Mouse (Mus musculus): ENCODE measurements around the gene Ypel5. TPM values are rescaled to one million over a fixed set of nuclear protein-coding genes. Genes with fewer than 3 reads are reported as not detected.

Gene Ypel5
- polyA plus RNA-seq, 1 experiment from 2014 or later, result 96.8 TPM

- Histone ChIP-seq H3K9ac (ENCODE audit: low read depth, low read length) (no peak overlapping the region), H3K4me2 (replicated peaks; ENCODE audit: low read depth) (no peak overlapping the region), H3K36me3 (ENCODE audit: control insufficient read depth, insufficient read depth) (no peaks in the 10 kb centered on the region), H3K27ac (ENCODE audit: low read depth, low read length) (no peak overlapping the region), H3K9me3 (ENCODE audit: control insufficient read depth) (no peaks in the 10 kb centered on the region), H3K4me1 (replicated peaks; ENCODE audit: control insufficient read depth, insufficient read depth, low read length) (no peaks in the 10 kb centered on the region), H3K27me3 (replicated peaks; ENCODE audit: control insufficient read depth, insufficient read depth, low read length) (no peaks in the 10 kb centered on the region), H3K4me3 (ENCODE audit: low read depth, low read length) (no peak overlapping the region)
- TF ChIP-seq CTCF (IDR thresholded peaks at IDR 0.05; ENCODE audit: low read depth), result peak; percentile 78
- WGBS, result 15% methylated on average over 2 of the region's 2 CpGs
- no peak for ATAC-seq
Measured at GRCm38 (mm10) chr17:72797867-72798266, 38.4 kb upstream of the Ypel5 start.

DNA sequence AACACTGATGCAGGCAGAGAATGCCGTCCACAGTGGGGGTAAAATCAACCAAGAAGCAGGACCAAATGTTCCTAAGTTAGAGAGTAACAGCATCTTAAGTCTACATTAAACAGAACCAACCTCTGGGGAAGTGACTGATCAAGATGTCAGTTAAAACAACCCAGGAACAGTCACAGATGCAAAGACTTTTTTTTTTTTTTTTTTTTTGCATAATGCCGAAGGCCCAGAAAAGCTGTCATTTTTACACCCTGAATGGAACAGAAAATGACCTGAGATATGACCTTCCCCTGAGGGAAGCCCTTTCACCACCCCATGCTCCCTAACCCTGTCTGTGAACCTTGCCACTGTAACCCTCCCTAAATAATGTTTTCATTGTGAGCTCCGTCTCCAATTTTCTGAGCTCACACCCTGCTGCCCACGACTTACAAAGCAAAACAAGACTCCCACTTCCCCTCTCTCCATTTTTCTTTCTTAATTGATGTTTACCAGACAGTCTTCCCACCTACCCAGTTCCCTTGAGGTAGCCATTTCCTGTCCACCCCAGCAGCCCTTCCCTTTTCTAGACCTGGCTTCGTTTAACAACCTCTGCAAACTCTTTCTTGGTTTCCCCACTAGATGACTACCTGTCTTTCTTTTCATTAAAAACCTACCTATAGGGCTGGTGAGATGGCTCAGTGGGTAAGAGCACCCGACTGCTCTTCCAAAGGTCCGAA lies 26.2 kb upstream of the Ypel5 start:
- Histone ChIP-seq H3K9me3 (ENCODE audit: control insufficient read depth) (no peaks in the 10 kb centered on the region), H3K36me3 (ENCODE audit: control insufficient read depth, insufficient read depth) (no peaks in the 10 kb centered on the region), H3K27ac (ENCODE audit: low read depth, low read length) (no peak overlapping the region), H3K4me2 (replicated peaks; ENCODE audit: low read depth) (no peak overlapping the region), H3K27me3 (replicated peaks; ENCODE audit: control insufficient read depth, insufficient read depth, low read length) (no peaks in the 10 kb centered on the region), H3K4me3 (ENCODE audit: low read depth, low read length) (no peak overlapping the region), H3K4me1 (replicated peaks; ENCODE audit: control insufficient read depth, insufficient read depth, low read length) (no peaks in the 10 kb centered on the region), H3K9ac (ENCODE audit: low read depth, low read length) (no peak overlapping the region)
- ATAC-seq, result no peak
- WGBS, result 59% methylated on average over 7 of the region's 7 CpGs
- TF ChIP-seq CTCF (IDR thresholded peaks at IDR 0.05; ENCODE audit: low read depth), result no peak

GRCm38 (mm10) chr17:72813419-72814315 lies 22.6 kb upstream of the Ypel5 start:
- ATAC-seq, result no peak
- peak; percentile 93 for TF ChIP-seq CTCF (IDR thresholded peaks at IDR 0.05; ENCODE audit: low read depth)
- WGBS, result 22% methylated on average over 12 of the region's 12 CpGs

GRCm38 (mm10) chr17:72817574-72817973 lies 18.7 kb upstream of the Ypel5 start:
- Histone ChIP-seq H3K4me2 (replicated peaks; ENCODE audit: low read depth) (no peak overlapping the region), H3K4me3 (ENCODE audit: low read depth, low read length) (no peak overlapping the region), H3K27ac (ENCODE audit: low read depth, low read length) (no peak overlapping the region), H3K27me3 (replicated peaks; ENCODE audit: control insufficient read depth, insufficient read depth, low read length) (no peaks in the 10 kb centered on the region), H3K9me3 (ENCODE audit: control insufficient read depth) (no peaks in the 10 kb centered on the region), H3K36me3 (ENCODE audit: control insufficient read depth, insufficient read depth) (no peaks in the 10 kb centered on the region), H3K4me1 (replicated peaks; ENCODE audit: control insufficient read depth, insufficient read depth, low read length) (no peaks in the 10 kb centered on the region), H3K9ac (ENCODE audit: low read depth, low read length) (no peak overlapping the region)
- ATAC-seq, result no peak
- TF ChIP-seq CTCF (IDR thresholded peaks at IDR 0.05; ENCODE audit: low read depth), result no peak
- 72% methylated on average over 5 of the region's 5 CpGs for WGBS

More at GRCm38 (mm10) chr17:72813419-72814315, 22.6 kb upstream of the Ypel5 start:
- H3K4me3 ChIP-seq (ENCODE audit: low read depth, low read length), result no peak overlapping the region
- H3K9me3 ChIP-seq (ENCODE audit: control insufficient read depth), result no peaks in the 10 kb centered on the region
- no peaks in the 10 kb centered on the region for H3K4me1 ChIP-seq (replicated peaks; ENCODE audit: control insufficient read depth, insufficient read depth, low read length)
- H3K27me3 ChIP-seq (replicated peaks; ENCODE audit: control insufficient read depth, insufficient read depth, low read length), result no peaks in the 10 kb centered on the region
- no peak overlapping the region for H3K9ac ChIP-seq (ENCODE audit: low read depth, low read length)
- no peak overlapping the region for H3K4me2 ChIP-seq (replicated peaks; ENCODE audit: low read depth)
- H3K27ac ChIP-seq (ENCODE audit: low read depth, low read length), result no peak overlapping the region
- H3K36me3 ChIP-seq (ENCODE audit: control insufficient read depth, insufficient read depth), result no peaks in the 10 kb centered on the region

- H3K9ac ChIP-seq (ENCODE audit: low read depth, low read length), result no peak overlapping the region
- H3K27ac ChIP-seq (ENCODE audit: low read depth, low read length), result no peak overlapping the region
- H3K36me3 ChIP-seq (ENCODE audit: control insufficient read depth, insufficient read depth), result no peaks in the 10 kb centered on the region
- no peak overlapping the region for H3K4me3 ChIP-seq (ENCODE audit: low read depth, low read length)
- no peak for TF ChIP-seq CTCF (IDR thresholded peaks at IDR 0.05; ENCODE audit: low read depth)
- H3K9me3 ChIP-seq (ENCODE audit: control insufficient read depth), result no peaks in the 10 kb centered on the region
- 67% methylated on average over 2 of the region's 2 CpGs for WGBS
- no peaks in the 10 kb centered on the region for H3K27me3 ChIP-seq (replicated peaks; ENCODE audit: control insufficient read depth, insufficient read depth, low read length)
- H3K4me2 ChIP-seq (replicated peaks; ENCODE audit: low read depth), result no peak overlapping the region
- no peak for ATAC-seq
- H3K4me1 ChIP-seq (replicated peaks; ENCODE audit: control insufficient read depth, insufficient read depth, low read length), result no peaks in the 10 kb centered on the region
Measured at GRCm38 (mm10) chr17:72819714-72820113, 16.5 kb upstream of the Ypel5 start.

GRCm38 (mm10) chr17:72820425-72820824 lies 15.8 kb upstream of the Ypel5 start:
- H3K4me1 ChIP-seq (replicated peaks; ENCODE audit: control insufficient read depth, insufficient read depth, low read length), result no peaks in the 10 kb centered on the region
- no peak overlapping the region for H3K9ac ChIP-seq (ENCODE audit: low read depth, low read length)
- H3K27ac ChIP-seq (ENCODE audit: low read depth, low read length), result no peak overlapping the region
- peak; percentile 53; the same call in 1 of the 2 replicates for ATAC-seq
- TF ChIP-seq CTCF (IDR thresholded peaks at IDR 0.05; ENCODE audit: low read depth), result no peak
- WGBS, result 16% methylated on average over 4 of the region's 4 CpGs
- no peak overlapping the region for H3K4me3 ChIP-seq (ENCODE audit: low read depth, low read length)
- no peaks in the 10 kb centered on the region for H3K9me3 ChIP-seq (ENCODE audit: control insufficient read depth)
- no peaks in the 10 kb centered on the region for H3K27me3 ChIP-seq (replicated peaks; ENCODE audit: control insufficient read depth, insufficient read depth, low read length)
- no peaks in the 10 kb centered on the region for H3K36me3 ChIP-seq (ENCODE audit: control insufficient read depth, insufficient read depth)
- H3K4me2 ChIP-seq (replicated peaks; ENCODE audit: low read depth), result no peak overlapping the region
